Mouse (Mus musculus): ENCODE measurements at regions not wholly inside any gene's neighbourhood (a gene's known extent, or its start where the extent isn't known, plus 50 kb on each side); places are given as distances from the start of the nearest gene placed in this dataset.

- TF ChIP-seq CTCF (conservative IDR thresholded peaks at IDR 0.05; ENCODE audit: low read length) (peak; percentile 90), NANOG (IDR thresholded peaks at IDR 0.05; ENCODE audit: borderline replicate concordance, low read length) (no peak)
These were observed 68.6 kb upstream of the 1700021F07Rik start for GRCm38 (mm10) chr2:173453569-173454405.

Data from E14TG2a.4 (cell line).